Comparison of ENCODE assay signal across 8 mouse cellular contexts in the genomic region with DNA sequence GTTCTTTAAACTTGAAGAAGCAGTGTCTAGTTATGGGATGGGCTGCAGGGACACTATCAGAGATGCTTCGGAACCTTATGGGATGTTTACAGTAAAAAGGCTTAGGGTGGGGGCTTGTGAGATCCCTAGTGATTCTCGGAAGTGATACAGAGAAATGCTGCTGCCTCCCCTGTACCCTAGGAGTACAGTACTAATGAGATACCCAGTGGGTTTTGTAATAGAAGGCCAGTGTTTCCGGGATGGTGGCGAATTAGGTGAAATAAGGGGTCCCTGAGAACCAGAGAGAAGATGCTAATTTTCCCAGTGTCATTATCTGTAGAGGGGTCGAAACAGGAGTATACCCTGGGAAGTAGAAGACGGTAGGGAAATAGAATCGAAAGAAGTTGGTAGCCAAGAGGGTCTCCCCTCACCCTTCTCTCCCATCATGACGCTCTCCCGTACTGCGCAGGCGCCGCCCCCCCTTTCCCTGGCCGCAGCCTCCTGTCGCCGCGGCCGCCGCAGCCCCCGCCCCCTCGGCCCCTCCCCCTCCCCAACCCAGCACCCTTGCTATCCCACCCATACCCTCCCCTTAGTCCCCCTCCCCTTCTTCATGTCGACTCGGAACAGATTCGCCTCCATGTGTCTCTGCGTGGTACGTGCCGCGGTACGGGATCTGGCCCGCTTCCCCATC. TPM values are rescaled to one million over a fixed set of nuclear protein-coding genes. Genes with fewer than 3 reads are reported as not detected.
DNase-seq lines count a peak whose midpoint lies in the region; ATAC-seq and TF ChIP-seq lines count a peak whose summit lies in the region.

No protein-coding gene starts in this region.

- no peak for TF ChIP-seq CTCF in kidney, postnatal 0 days (IDR thresholded peaks at IDR 0.05; ENCODE audit: low read depth)
- TF ChIP-seq CTCF in heart, postnatal 0 days (IDR thresholded peaks at IDR 0.05; ENCODE audit: low read depth): no peak
- TF ChIP-seq CTCF in liver, postnatal 0 days (IDR thresholded peaks at IDR 0.05; ENCODE audit: low read depth): no peak

- H3K9ac ChIP-seq in kidney, postnatal 0 days (ENCODE audit: low read depth, low read length): peak overlapping the region; percentile 35; the same call in 1 of the 2 replicates
- no peak overlapping the region; the same call in 1 of the 2 replicates for H3K9ac ChIP-seq in heart, postnatal 0 days (replicated peaks; ENCODE audit: low read depth, low read length)
- no peak overlapping the region for H3K9ac ChIP-seq in liver, postnatal 0 days (replicated peaks)

- H3K9me3 ChIP-seq in kidney, postnatal 0 days (replicated peaks; ENCODE audit: low read length): no peaks in the 10 kb centered on the region
- no peaks in the 10 kb centered on the region for H3K9me3 ChIP-seq in heart, postnatal 0 days (replicated peaks; ENCODE audit: control insufficient read depth, low read length)
- H3K9me3 ChIP-seq in liver, postnatal 0 days (ENCODE audit: low read length): no peaks in the 10 kb centered on the region

- WGBS in kidney, postnatal 0 days: 9% methylated on average over 22 of the region's 29 CpGs
- WGBS in heart, postnatal 0 days: 10% methylated on average over 20 of the region's 29 CpGs
- 17% methylated on average over 28 of the region's 29 CpGs for WGBS in liver, postnatal 0 days (ENCODE audit: insufficient replicate concordance)

- peak overlapping the region; percentile 23 for H3K4me3 ChIP-seq in kidney, postnatal 0 days (replicated peaks; ENCODE audit: low read depth, low read length)
- peak overlapping the region; percentile 32 for H3K4me3 ChIP-seq in heart, postnatal 0 days (ENCODE audit: low read depth, low read length)
- H3K4me3 ChIP-seq in liver, postnatal 0 days (ENCODE audit: low read depth, low read length): peak overlapping the region; percentile 13; the same call in 1 of the 2 replicates

- no peak overlapping the region for H3K27ac ChIP-seq in kidney, postnatal 0 days
- no peak overlapping the region for H3K27ac ChIP-seq in heart, postnatal 0 days (ENCODE audit: low read depth)
- no peak overlapping the region for H3K27ac ChIP-seq in liver, postnatal 0 days (ENCODE audit: low read depth)

- DNase-seq in kidney, postnatal 0 days (ENCODE audit: low spot score): peak; percentile 60
- no peak for DNase-seq in kidney, adult 18-20 months
- peak; percentile 71 for DNase-seq in embryo, embryonic 10.5 days (ENCODE audit: low spot score)
- DNase-seq in heart, postnatal 0 days (ENCODE audit: low spot score): no peak
- no peak for DNase-seq in liver, postnatal 0 days
- no peak for DNase-seq in urinary bladder, postnatal 36 days (ENCODE audit: low spot score in 2 of 2)
- DNase-seq in MN1 (ENCODE audit: low spot score): no peak
- no peak for DNase-seq in thymus, adult 18-20 months

- H3K36me3 ChIP-seq in kidney, postnatal 0 days (ENCODE audit: insufficient read depth, low read length): no peaks in the 10 kb centered on the region
- H3K36me3 ChIP-seq in heart, postnatal 0 days (replicated peaks; ENCODE audit: control insufficient read depth, insufficient read depth, low read length): no peaks in the 10 kb centered on the region
- no peaks in the 10 kb centered on the region for H3K36me3 ChIP-seq in liver, postnatal 0 days (replicated peaks; ENCODE audit: insufficient read depth, low read length)

- no peak for TF ChIP-seq EP300 in heart, postnatal 0 days (IDR thresholded peaks at IDR 0.05; ENCODE audit: low read depth)
- TF ChIP-seq EP300 in liver, postnatal 0 days (IDR thresholded peaks at IDR 0.05; ENCODE audit: low read depth): no peak

- no peaks in the 10 kb centered on the region for H3K27me3 ChIP-seq in kidney, postnatal 0 days (ENCODE audit: insufficient read depth, low read length)
- peaks cover 12% of the 10 kb centered on the region; the same call in 1 of the 2 replicates for H3K27me3 ChIP-seq in heart, postnatal 0 days (ENCODE audit: control insufficient read depth, insufficient read depth, low read length)
- H3K27me3 ChIP-seq in liver, postnatal 0 days (ENCODE audit: insufficient read depth, low read length): peaks cover 14% of the 10 kb centered on the region; the same call in 1 of the 2 replicates

- peaks cover 43% of the 10 kb centered on the region for H3K4me1 ChIP-seq in kidney, postnatal 0 days (replicated peaks; ENCODE audit: insufficient read depth, low read length)
- H3K4me1 ChIP-seq in heart, postnatal 0 days (ENCODE audit: control insufficient read depth, insufficient read depth): peaks cover 29% of the 10 kb centered on the region
- H3K4me1 ChIP-seq in liver, postnatal 0 days (ENCODE audit: insufficient read depth): peaks cover 12% of the 10 kb centered on the region

- ATAC-seq in kidney, postnatal 0 days (replicated peaks; ENCODE audit: low FRiP score, low read depth): no peak
- ATAC-seq in heart, postnatal 0 days (ENCODE audit: insufficient read depth, low read depth): no peak
- ATAC-seq in liver, postnatal 0 days: no peak

- H3K4me2 ChIP-seq in kidney, postnatal 0 days (ENCODE audit: low read length): peak overlapping the region; percentile 53
- peak overlapping the region; percentile 63 for H3K4me2 ChIP-seq in heart, postnatal 0 days (ENCODE audit: low read depth, low read length)
- peak overlapping the region; percentile 44 for H3K4me2 ChIP-seq in liver, postnatal 0 days (ENCODE audit: low read depth, low read length)

RNA-seq across cellular contexts. Expression of a gene that starts 6.9 kb away (rescaled TPM):
- polyA plus RNA-seq in kidney, postnatal 0 days (2015; fragmentation: Nextera tagmentation; extraction: Ambion mirVana): 4.3 and 6.5 TPM in 2 replicates
- 3.4 and 10.3 TPM in 2 replicates for total RNA-seq in heart, postnatal 0 days (2014; rRNA removed; ENCODE audit: low replicate concordance)
- 2.2 TPM in 2 replicates for polyA plus RNA-seq in heart, postnatal 0 days (2015; fragmentation: Nextera tagmentation; extraction: Ambion mirVana)
- 0.58 and 0.61 TPM in 2 replicates for polyA plus RNA-seq in liver, postnatal 0 days (2015; fragmentation: Nextera tagmentation; extraction: Ambion mirVana)

RNA-seq across cellular contexts. Expression of a gene that starts 8.4 kb away (rescaled TPM):
- 178 and 197 TPM in 2 replicates for polyA plus RNA-seq in kidney, postnatal 0 days (2015; fragmentation: Nextera tagmentation; extraction: Ambion mirVana)
- total RNA-seq in heart, postnatal 0 days (2014; rRNA removed; ENCODE audit: low replicate concordance): 378 and 469 TPM in 2 replicates
- 815 and 873 TPM in 2 replicates for polyA plus RNA-seq in heart, postnatal 0 days (2015; fragmentation: Nextera tagmentation; extraction: Ambion mirVana)
- 345 and 367 TPM in 2 replicates for polyA plus RNA-seq in liver, postnatal 0 days (2015; fragmentation: Nextera tagmentation; extraction: Ambion mirVana)

RNA-seq across cellular contexts. Expression of a gene that starts 23.2 kb away (rescaled TPM):
- polyA plus RNA-seq in kidney, postnatal 0 days (2015; fragmentation: Nextera tagmentation; extraction: Ambion mirVana): 25.8 and 27.1 TPM in 2 replicates
- 10.8 TPM in 2 replicates for total RNA-seq in heart, postnatal 0 days (2014; rRNA removed; ENCODE audit: low replicate concordance)
- polyA plus RNA-seq in heart, postnatal 0 days (2015; fragmentation: Nextera tagmentation; extraction: Ambion mirVana): 6.5 and 7.5 TPM in 2 replicates
- polyA plus RNA-seq in liver, postnatal 0 days (2015; fragmentation: Nextera tagmentation; extraction: Ambion mirVana): 2.7 and 3.4 TPM in 2 replicates

RNA-seq across cellular contexts. Expression of a gene that starts 28.0 kb away (rescaled TPM):
- 61.9 and 62.6 TPM in 2 replicates for polyA plus RNA-seq in kidney, postnatal 0 days (2015; fragmentation: Nextera tagmentation; extraction: Ambion mirVana)
- 27.4 and 54.8 TPM in 2 replicates for total RNA-seq in heart, postnatal 0 days (2014; rRNA removed; ENCODE audit: low replicate concordance)
- polyA plus RNA-seq in heart, postnatal 0 days (2015; fragmentation: Nextera tagmentation; extraction: Ambion mirVana): 30.3 and 34.2 TPM in 2 replicates
- polyA plus RNA-seq in liver, postnatal 0 days (2015; fragmentation: Nextera tagmentation; extraction: Ambion mirVana): 19.5 and 25.5 TPM in 2 replicates

RNA-seq across cellular contexts. Expression of a gene that starts 30.3 kb away (rescaled TPM):
- polyA plus RNA-seq in kidney, postnatal 0 days (2015; fragmentation: Nextera tagmentation; extraction: Ambion mirVana): 2.5 and 2.9 TPM in 2 replicates
- not detected in 2 replicates for total RNA-seq in heart, postnatal 0 days (2014; rRNA removed; ENCODE audit: low replicate concordance)
- not detected in 2 replicates for polyA plus RNA-seq in heart, postnatal 0 days (2015; fragmentation: Nextera tagmentation; extraction: Ambion mirVana)
- polyA plus RNA-seq in liver, postnatal 0 days (2015; fragmentation: Nextera tagmentation; extraction: Ambion mirVana): 458 and 462 TPM in 2 replicates

Comparison
In these comparisons a context has a peak if more than half of its experiments do, and no peak if none do; other contexts are left out.
1. DNase-seq: peak in kidney, postnatal 0 days (single experiment) and embryo, embryonic 10.5 days (single experiment); none in kidney, adult 18-20 months (single experiment), heart, postnatal 0 days (single experiment), liver, postnatal 0 days (single experiment), urinary bladder, postnatal 36 days (0 of 2), MN1 (single experiment) and thymus, adult 18-20 months (0 of 2).
2. Peak in every context shown above with its lines, with median percentiles within 50 percentile points of each other: H3K4me2 ChIP-seq and H3K4me3 ChIP-seq.